Mouse (Mus musculus) B cell, adult 2 months (primary cell): ENCODE results near the gene Macrod1.

ENCODE experiments used
- DNase-seq, 2 experiments: peaks; one replicate each; pipeline ENCODE4 v3.0.0; 2022

The Macrod1 gene

DNA sequence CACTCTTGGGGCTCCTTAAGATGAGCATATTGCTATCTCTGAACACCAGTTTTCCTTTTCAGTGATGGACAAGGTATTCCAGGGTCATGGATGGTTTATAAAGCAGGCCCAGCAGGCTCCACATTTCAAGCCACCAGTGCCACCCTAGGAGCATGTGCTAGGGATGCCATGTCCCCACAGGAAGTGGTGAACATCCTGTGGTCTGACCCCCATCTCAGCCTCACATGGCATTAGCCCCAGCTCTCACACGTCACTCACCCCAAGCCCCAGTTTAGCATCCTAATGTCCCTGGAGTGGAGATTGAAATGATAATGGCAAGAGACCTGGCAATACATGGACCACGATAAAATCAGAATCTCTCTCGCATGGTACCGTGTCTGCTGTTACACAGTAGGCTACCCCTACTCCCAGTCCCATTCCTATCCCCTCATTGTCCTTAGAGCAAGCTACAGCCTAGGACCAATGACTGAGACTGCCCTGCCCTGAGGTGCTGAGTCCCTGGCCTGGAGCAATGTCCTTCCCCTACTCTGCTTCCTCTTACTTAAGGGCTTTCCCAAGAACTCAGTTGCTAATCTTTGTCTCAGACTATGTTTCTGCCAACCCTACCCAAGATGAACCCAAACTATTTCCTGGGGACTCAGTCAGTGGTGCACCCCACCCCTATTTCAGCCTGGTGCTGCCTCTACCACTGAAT is 59.6 kb downstream of the Macrod1 start:
- no peak for DNase-seq

DNA sequence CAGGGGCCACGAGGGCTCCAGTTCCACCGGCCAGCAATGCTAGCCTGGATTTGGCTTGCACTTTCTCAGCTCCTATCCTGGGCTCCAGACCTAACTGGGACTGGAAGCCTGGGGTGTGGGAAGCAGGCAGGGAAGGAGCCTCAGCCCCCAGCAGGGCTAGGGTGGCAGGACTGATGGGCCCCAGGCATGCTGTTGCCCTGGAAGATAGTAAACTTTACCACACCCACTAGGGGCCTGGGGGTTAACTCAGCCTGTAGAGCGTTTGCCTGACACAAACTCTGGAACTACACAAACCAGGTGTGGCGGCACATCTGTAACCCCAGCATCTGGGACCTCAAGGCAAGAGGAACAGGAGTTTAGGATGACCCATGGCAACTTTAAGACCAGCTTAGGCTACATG is 60.5 kb downstream of the Macrod1 start:
- peak in 1 of 2 experiments; percentile 9 for DNase-seq

DNA sequence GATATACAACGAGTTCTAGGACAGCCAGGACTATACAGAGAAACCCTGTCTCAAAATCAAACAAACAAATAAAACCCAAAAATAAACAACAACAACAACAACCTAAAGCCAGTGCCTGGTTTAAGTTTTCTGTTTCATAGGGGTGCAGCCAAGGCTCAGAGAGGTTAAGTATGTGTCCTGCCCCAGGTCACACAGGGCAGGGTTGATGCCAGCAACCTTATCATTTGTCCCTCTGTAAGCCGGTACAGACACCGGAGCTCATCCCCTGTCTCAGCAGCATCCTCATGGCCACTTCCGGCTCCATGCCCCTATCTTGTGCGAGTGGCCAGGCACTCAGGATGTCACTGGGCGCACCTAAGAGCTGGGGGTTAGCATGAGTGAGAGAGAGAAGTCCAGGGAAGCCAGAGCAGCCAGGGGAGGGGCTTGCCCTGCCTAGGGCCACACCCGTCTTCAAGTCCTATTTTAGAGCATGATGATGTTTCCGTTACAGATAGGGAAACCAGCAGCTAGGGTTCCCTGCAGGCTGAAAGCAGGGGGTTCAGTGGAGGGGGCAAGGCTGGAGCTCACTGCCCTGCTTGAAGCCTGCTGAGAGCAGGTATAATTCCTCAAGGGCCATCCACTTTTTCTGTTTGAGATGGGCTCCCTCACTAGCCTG is 61.2 kb downstream of the Macrod1 start:
- DNase-seq: peak; percentile 40 to 41

DNA sequence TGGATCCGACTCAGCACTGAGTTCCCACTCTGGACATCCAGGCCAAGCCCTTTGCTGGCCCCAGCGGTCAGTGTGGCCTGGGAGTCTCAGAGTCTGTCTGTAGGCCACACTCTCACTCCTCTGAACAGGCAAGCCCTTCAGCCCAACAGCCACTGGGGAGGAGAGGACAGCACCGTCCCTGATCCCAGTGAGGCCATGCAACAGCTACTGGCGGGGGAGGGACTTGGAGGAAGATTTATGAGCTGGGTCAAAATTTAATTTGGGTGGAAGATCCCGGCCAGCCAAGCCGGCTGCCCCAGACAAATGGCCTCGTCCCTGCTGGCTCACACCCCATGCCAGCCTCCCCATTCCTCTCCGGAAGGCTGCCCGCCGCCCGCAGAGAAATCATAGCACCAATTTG is 64.6 kb downstream of the Macrod1 start:
- DNase-seq: no peak

DNA sequence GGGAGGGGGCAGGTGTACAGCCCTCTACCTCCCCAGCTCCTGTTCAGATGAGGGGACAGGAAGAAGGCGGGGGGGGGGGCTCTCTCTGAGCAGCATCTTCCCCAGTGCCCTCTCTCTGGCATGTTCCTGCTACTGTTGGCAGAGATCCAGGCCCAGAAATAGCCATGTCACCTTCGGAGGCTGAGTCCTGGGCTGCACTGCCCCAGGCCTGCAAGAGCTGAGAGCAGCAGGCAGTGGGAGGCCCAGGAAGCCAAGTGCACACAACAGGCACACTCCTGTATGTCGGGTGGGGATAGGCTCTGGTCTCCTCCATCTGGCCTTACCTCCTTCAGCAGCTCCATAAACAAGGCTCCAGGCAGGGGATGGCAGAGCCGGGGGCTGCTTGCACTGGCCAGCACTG is 65.7 kb downstream of the Macrod1 start:
- DNase-seq: no peak

DNA sequence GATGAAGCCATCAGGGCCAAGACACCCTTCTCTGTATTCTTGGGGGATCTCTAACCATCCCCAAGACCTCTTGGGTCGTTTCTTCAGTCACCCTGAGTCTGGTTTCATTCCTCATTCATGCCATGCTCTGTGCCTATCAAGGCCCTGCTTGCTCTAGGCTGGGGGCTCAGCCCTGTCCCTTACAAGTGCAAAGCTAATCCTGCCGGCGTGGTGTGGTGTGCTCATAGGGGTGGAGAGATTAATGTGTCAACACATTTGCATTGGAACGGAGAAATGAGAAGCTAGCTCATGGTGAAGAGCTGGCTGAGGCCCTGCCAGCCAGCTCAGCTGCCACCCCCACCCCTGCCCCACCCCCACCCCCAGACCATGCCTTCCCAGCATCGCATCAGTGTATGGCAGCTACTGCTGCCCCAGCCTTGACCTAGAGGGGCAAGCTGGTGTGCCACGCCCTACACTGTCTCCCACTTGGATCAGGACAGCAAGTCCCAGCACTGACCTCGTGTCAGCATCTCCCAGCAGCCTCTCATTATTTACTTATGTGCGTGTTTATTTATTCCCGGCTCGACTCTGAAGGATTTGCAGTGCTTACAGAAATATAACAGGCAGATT is 66.2 kb downstream of the Macrod1 start:
- no peak for DNase-seq

DNA sequence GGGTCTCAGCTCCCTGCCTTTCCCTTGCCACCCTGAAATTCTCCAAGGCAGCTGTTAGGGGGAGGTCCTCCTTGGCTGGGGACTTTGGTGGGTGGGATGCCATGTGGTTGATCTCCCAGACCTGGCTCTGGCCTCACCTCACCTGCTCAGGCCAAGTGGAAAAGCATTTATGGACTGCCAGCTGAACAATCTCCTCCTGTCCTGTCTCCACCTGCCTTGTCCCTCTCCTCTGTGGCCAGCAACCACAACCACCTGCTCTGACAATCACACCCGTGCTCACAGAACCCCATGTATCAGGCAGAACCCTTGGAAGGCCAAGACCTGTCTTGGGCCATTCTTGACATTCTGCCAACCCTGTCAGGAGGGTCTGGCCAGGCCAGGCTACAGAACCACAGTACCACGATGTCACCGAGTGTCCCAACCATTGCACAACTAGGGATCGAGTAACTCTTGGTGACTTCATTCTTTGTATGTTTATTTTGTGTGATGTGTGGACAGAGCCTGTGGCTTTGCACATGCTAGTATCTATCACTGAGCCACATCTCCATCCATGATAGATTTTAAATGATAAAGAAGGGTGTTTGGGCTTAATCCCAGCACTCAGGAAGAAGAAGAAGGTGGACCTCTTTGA is 69.0 kb downstream of the Macrod1 start:
- DNase-seq: no peak

DNA sequence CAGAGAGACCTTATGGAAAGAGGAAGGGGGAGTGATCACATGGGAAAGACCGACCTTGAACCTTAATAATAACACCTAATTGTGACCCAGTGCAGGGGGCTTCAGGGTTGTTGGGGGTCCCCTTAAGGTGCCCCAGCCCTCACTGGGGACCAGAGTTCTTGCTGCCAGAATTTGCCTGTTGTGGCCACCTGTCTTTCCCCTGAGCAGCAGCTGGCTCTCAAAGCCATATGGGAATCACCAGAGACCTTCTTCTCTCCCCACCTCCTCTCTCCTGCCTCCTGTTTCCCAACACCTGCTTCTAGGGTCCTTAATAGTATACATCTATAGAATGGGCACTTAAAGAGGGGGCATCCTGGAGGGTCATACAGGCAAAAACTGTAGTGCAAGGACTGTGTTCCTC is 69.6 kb downstream of the Macrod1 start:
- no peak for DNase-seq

DNA sequence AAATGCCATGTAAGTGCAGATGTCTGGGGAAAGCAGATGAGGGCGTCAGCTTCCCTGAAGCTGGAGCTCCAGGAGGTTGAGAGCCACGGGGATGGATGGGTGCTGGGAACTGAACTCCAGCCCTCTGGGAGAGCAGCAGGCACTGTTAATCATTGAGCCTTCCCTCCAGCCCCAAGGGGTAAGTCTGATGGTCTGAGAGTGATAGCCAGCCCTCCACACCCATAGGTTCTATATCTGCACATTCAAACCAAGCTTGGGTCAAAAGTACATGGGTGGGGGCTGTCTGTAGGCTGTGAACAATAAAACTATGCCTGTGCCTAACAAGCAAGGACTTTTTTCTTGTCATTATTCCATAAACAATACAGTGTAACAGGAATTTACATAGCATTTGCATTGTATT is 70.3 kb downstream of the Macrod1 start:
- no peak for DNase-seq

DNA sequence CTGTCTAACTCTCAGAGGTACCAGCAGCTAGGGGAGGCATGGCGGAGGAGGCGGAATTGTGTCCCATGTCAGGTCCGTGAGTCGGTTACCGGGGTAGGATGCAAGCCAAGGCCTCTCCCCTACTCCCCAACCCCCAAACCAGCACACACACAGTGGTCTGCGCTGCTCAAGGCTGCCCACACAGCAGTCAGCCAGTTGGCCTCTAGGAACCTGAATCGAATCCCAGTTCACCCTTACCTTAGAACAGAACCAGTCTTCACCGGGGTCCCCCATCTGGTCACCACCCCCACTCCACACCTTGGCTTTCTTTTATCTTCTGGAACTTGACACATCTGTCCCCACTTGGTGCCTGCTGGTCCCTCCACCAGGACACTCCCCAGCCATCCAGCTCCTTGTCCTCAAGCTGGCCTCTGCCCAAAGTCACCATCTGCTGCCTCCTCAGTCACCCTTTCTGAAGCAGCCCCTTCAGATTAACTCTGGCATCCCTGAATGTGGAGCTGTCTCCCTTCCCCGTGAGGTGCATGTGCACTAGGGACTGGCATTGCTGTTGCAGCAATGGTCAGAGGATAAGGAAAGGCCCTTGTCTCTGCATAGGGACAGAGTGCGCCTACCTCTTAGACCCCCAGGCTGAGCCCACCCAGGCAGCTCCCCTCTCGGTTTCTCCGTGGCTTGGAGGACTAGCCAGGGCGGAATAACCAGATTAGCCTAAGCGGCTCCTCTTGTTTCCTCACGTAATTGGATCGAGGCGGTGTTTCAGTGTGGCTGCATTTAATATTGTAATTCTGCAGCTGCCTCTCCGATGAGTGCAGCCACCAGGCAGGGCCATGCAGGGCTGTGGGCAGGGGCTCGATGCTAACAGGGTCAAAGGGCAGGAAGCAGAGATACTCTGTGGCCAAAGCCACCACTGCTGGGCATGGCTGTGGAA is 72.2 kb downstream of the Macrod1 start:
- DNase-seq: no peak

DNA sequence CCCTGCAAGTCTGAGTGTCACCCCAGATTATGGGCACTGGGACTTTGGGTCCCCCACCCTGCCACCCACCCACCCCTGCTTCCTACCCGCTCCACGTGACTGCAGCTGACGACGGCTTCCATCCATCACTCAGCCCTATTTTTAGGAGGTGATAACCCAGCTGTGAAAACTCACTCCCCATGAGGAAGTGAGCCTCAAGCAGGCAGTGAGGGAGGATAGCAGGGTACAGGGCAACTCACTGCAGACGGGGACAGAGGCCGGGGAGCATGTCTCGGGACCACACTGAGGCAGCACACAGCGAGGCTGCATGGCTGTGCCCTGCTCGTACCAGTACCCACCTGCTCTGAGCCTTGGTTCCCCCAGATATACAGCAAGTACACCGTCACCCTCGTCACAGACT is 73.7 kb downstream of the Macrod1 start:
- DNase-seq: peak; percentile 35 to 40

DNA sequence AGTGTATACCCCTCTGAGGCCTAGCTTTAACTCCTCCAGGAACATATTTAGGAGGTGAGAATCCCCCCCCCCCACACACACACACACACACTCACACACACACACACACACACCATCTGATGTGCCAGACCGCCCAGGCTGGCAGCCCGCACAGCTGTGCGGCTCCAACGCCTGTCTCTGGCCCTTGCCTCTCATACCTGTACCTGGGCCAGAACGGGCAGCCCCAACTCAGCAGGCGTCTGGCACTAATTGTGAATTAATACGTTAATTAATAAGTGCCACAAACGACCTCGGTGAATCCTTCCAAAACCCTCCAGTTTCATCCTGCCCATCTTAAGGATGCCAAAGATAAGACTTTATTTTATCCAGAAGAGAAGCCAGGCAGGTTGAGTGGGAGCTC is 76.8 kb downstream of the Macrod1 start:
- DNase-seq: no peak

DNA sequence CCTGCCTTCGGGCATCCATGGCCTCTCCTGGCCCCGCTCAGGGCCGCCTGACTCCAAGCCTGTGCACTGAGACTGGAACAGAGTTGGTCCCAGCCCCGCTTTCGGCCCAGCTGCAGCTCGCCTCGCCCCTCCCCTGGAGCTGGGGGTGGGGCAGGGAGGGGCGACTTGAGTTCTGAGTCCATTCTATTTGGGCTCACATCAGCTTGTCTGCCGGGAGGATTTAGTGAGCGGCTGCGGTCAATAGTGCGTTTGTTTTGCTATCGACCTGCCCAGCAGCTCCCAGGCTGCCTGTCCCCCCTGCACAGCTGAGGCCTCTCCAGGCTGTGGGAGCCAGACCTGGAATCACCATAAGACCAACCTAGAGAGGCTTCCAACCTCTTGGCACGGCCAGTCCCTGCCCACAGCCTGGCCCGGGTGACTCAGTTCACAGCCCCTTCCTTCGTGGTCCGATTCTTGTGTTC is 78.1 kb downstream of the Macrod1 start:
- DNase-seq: no peak

DNA sequence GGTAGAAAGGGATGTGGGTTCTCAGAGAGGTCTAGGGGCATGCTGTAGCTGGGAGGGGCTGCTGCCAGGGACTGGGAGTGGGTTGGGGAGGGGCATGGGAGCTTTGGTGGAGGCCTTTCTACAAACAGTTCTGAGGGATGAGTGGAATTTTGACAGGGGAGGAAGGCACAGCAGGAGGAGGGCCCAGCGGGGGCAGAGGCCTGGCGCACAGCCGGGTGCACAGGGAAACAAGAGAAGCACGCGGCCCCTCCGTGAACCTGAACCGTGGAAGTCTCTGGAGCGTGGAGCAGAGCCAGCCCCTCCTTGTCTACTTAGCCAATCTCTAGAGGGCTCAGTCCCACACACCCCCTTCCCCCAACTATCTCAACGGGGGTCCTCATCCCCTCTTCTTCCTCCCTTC is 78.9 kb downstream of the Macrod1 start:
- DNase-seq: no peak

DNA sequence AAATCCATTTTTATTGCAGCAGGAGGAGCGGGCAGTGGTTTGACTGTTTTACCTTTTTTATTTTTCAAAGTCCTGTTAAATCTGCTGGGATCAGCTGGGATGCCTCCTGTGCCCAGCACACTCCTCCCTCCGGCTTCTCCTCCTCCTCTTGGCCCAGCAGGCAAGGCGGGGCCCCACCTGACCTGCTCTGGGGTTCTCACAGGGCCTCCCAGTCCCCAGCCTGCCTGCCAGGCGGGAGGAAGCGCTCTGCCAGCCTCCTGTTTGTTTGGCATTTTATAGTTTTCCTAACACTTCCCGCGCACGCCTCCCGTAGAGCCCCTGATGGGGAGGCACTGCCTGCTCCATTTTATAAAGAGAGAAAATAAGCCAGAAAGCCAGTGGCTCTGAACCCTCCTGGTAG is 79.4 kb downstream of the Macrod1 start:
- DNase-seq: no peak

DNA sequence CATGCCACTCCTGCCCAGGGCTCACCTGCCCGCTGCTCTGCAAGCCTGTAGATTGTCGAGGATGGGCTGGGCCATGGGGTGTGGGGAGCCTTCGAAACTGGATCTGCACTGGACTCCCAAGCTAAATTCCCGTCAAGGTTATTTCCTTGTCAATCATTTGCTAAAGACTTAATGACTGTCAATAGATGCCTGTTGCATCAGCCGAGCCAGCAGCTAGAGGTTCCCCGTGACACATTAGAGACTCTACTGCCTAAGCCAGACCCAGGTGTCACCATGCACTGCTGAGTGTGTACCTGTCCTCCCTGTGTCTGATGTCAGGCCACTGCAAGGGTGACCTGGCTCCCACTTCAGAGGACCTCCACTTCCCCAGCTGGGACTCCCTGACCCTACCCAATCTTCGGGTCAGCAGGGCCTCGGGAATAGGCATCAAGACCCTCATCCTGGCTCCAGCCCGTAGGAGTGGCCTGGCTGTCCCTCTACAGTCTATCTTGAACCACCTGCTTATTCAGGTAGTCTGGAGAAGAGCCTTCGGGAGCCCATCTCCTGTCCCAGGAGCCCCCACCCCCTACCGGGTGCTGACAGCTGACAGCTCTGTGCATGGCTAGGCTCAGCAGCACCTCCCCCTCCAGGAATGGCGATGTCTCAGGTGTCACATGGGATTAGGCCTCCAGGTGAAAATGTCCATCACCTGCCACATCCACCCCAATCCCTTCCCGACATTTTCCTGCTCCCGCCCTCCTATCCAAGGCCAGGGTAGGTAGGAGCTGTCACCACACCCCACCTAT is 80.3 kb downstream of the Macrod1 start:
- DNase-seq: no peak

DNA sequence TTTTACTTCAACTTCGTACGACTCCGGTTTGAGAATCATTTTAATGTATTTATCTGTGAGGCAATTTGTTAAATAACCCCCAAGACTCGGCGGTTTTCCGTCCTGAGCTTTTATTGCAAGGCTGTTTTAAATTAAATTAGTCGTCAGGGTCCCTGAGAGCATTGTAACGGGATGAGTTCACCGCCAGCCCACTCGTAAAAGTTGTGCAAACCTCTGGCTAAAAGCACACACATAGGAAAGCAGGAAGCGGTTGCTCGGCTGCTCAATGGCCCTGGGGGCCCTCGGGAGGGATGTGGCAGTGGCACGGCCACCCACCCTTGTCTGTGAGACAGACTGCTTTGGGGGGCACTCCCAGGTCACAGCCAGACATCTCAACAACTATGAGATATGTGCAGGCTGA is 81.7 kb downstream of the Macrod1 start:
- DNase-seq: no peak

DNA sequence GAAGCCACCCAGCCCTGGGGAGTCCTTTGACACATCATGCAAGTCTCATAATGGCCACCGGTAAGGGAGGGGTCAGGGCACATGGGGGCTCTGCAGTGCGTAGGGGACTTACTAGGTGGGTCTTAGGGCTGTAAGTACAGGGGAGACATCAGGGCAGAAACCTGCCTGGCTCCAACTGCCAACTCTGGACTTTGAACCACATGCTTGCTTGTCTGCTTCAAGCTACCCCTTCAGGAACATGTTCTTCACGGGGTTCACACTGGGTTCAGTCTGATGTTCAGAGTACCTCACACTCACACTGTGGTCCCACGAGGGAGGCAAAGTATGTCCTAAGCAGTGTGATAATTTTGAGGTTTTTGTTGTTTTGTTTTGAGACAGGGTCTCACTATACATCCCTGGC is 82.7 kb downstream of the Macrod1 start:
- no peak for DNase-seq

DNA sequence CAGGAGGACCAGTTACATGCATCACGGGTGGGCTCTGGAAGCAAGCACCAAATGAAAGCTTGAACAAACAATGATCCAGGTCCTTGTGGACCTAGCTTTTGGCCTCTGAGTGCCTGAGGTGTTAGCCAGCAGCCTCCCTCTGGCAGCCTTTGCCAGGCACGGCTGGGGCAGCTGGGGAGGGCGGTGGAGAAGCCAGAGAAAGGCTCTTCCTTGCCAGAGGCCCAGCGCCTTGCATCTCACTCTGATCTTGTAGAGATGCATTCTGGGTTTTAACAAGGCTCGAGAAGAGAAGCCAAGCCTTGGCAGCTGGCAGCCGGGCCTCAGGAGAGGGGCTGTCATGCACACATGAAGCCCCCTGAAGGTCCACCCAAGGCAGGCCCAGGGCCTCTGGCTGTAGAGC is 83.8 kb downstream of the Macrod1 start:
- DNase-seq: no peak

DNA sequence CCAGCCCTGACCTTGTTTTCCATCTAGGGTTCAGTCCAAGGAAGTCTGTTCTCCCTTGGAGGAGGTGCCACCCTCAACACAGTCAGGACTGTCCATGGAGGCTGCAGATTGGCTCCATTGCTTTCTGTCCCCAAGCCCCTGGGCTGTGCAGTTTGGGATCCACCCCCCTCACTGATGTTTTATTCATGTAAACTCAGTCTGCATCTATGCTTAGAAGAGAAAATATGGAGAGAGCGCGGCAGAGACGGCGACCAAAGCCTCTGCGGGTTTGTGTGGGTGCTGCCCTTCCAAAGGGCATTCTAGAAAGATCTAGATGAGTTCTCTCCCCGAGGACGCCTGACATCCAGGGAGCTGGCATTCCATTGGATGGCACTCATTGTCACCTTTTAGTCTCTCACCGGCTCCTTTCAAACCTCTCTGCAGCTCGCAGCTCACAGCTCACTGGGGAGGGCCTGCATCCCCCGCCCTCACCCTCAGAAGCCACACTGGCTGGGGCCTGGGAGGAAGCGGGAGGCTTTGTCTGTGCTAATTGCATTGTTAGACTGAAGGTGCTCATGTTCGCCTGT is 84.3 kb downstream of the Macrod1 start:
- DNase-seq: no peak

DNA sequence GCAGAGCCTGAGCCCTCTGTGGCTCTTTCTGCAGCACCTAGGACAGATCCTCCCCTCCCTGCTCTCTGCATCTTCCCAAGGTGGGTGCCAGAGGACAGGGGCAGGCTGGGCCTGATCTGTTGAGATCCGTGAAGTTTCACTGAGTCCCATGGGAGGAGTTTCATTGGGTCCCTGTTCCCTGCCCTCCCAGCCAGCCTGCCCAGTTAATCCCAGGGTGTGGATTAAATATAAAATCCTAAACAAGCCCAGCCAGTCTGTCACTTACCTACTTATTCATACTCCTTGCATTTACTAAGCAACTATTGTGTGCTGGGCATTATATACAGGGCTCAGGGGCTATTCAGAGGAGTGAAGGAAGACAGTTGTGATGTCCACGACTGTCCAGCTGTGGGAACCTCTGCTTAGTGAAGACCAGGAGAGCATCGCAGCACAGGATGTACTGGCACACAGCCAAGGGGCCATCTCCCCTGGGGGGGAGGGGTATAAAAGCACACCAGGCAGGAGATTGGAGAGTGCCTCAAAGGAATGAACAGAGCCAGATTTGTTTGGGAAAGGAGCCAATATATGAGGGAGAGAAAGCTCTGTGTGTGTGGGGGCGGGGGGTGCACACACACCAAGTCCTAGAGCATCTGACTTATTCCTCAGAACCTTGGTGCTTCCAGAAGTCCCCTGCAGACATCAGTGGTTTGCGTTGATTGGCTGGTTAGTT is 85.8 kb downstream of the Macrod1 start:
- DNase-seq: no peak
